Mouse (Mus musculus) adipocyte (in vitro differentiated cells): ENCODE data around the gene Gpat3.

Experiments used
- DNase-seq: peaks from one replicate; pipeline ENCODE4 v3.0.0-alpha.2; 2016; ENCODE audit warnings: low spot score

Gpat3 gene

DNA sequence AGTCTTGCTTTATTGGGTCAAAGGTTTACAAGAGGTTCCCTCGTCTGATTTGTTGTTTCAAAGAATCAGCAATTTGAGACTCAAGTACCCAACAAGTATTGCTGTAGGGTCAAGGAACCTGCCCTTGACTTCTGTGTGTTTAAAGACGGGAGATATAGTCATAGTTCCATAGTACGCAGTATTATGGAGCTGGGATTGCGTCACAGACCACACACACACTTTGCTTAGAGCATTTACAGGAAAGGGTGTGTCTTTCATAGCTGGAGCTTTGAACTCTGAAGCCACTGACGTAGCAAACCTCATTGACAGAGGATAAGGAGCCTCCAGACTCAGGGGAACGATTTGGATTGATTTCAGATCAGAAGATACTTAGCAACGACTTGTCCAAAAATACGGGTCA, 70.9 kb downstream of the Gpat3 start:
- no peak for DNase-seq

DNA sequence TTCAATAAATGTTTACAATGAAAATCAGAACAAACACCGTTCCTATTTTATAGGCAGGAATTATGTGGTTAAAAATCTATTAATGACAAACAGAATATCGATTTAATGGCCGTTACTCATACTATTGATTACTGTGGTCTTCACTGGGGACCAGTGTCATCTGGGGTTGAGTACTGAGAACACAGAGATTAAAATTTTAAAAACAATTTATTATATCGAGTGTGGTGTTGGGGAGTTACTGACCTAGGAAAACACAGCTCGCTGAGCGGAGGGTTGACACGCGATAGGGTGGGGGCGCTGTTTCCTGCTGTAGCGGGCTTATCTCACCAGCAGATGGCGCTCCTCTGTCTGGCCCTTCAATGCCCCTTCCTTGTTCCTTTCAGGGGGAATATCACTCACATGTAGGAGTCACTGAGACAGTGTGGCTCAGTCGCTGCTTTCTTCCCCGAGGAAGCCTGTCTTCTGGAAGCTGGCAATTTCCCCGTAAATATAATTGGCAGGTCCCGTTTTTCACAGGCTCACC, 71.8 kb downstream of the Gpat3 start:
- peak; percentile 36 for DNase-seq

DNA sequence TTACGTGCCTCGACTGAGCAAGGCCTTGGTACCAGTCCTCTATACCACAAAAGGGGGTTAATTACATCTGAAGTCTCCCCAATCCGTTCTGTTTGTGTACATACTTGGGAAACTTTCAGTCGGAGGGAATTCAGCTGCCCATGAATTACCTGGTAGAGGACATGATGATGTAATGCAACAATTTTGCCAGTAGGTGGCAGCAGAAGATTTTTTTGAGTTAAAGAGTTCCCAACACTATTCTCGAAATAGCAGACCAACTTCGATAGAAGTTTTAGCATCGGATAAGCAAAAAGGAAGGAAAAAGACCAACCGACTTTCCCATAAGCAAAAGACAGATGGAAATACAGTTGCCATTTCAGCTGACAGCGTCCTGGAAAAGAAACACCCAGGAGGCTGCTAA, 73.6 kb downstream of the Gpat3 start:
- DNase-seq: peak; percentile 80

DNA sequence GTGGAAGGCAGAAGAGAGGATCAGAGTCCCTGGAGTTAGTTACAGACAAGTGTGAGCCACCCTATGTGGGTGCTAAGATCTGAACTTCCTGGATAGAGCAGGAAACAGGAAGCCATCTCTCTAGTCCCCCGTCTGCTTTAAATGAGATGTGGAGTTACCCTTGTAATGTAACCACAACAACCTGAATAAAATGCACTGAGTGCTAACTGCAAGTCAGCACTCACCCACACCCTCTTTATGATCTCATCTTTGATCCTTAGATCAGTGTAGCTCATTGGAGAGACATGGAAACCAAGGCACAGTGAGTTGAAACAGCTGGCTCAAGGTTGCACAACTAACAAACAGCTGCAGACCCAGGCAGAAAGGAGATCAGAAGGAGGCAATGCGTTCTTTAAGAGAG, 84.2 kb downstream of the Gpat3 start:
- no peak for DNase-seq

DNA sequence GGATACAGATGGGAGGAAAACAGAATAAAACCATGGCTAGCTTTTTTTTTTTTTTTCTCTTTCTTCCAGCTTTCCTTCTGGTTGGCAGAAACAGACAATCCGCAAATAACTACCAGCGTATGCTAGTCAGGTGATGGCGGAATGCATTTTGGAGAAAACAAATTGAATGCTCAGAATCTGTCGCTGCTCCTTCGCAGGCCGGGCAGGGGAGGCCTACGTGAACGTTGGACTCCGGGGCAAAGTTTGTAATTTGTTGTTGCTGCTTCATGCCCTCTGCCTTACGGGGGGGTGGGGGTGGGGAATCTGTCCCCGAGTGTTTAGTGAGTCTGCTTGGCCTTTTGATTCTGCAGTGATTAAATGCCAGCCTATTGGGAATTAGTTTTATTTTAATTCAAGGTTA, 98.2 kb downstream of the Gpat3 start:
- no peak for DNase-seq

- no peak for DNase-seq
Measured at GRCm38 (mm10) chr5:100945336-100945735, 99.8 kb downstream of the Gpat3 start.
